Mouse (Mus musculus): Measurements from ENCODE around the gene Zfp354b. TPM values are rescaled to one million over a fixed set of nuclear protein-coding genes. Genes with fewer than 3 reads are reported as not detected.

The Zfp354b gene
- polyA plus RNA-seq, 1 experiment from 2014 or later, result 4.4 TPM

- H3K4me3 ChIP-seq (replicated peaks; ENCODE audit: low read length), result no peak overlapping the region
- no peak overlapping the region for H3K27ac ChIP-seq (ENCODE audit: low read length)
- H3K36me3 ChIP-seq (ENCODE audit: control insufficient read depth, insufficient read depth), result no peaks in the 10 kb centered on the region
- no peaks in the 10 kb centered on the region for H3K4me1 ChIP-seq (replicated peaks; ENCODE audit: control insufficient read depth, insufficient read depth, low read length)
- ATAC-seq, result no peak
- no peaks in the 10 kb centered on the region for H3K27me3 ChIP-seq (replicated peaks; ENCODE audit: control insufficient read depth, insufficient read depth, low read length)
- WGBS, result 56% methylated on average over 2 of the region's 2 CpGs
- H3K4me2 ChIP-seq (ENCODE audit: low read length), result no peak overlapping the region
- H3K9ac ChIP-seq (replicated peaks; ENCODE audit: low read depth, low read length), result no peak overlapping the region
- H3K9me3 ChIP-seq (ENCODE audit: control insufficient read depth, low read length), result peaks cover 18% of the 10 kb centered on the region
Observed at GRCm38 (mm10) chr11:50892441-50892840, 39.0 kb downstream of the Zfp354b start.

GRCm38 (mm10) chr11:50887390-50888128 lies 43.9 kb downstream of the Zfp354b start, which contains the start of gene Zfp454:
Zfp454 (minus strand) TSS chr11:50887651.
- ATAC-seq, result peak; percentile 97
- peak within 1 kb of the TSS; percentile 75 for H3K27ac ChIP-seq (ENCODE audit: low read length)
- WGBS, result 6% methylated on average over 26 of the region's 26 CpGs
- H3K4me1 ChIP-seq (replicated peaks; ENCODE audit: control insufficient read depth, insufficient read depth, low read length), result peaks cover 11% of the 10 kb centered on the region
- H3K9ac ChIP-seq (replicated peaks; ENCODE audit: low read depth, low read length), result peak within 1 kb of the TSS; percentile 55
- H3K36me3 ChIP-seq (ENCODE audit: control insufficient read depth, insufficient read depth), result peaks cover 3% of the 10 kb centered on the region; the same call in 1 of the 2 replicates
- H3K4me3 ChIP-seq (replicated peaks; ENCODE audit: low read length), result peak within 1 kb of the TSS; percentile 51
- H3K27me3 ChIP-seq (replicated peaks; ENCODE audit: control insufficient read depth, insufficient read depth, low read length), result no peaks in the 10 kb centered on the region
- H3K4me2 ChIP-seq (ENCODE audit: low read length), result peak within 1 kb of the TSS; percentile 80
- no peaks in the 10 kb centered on the region for H3K9me3 ChIP-seq (ENCODE audit: control insufficient read depth, low read length)

GRCm38 (mm10) chr11:50886933-50887293 lies 44.5 kb downstream of the Zfp354b start:
- Histone ChIP-seq H3K27ac (ENCODE audit: low read length) (peak overlapping the region; percentile 75), H3K9me3 (ENCODE audit: control insufficient read depth, low read length) (no peaks in the 10 kb centered on the region), H3K4me1 (replicated peaks; ENCODE audit: control insufficient read depth, insufficient read depth, low read length) (peaks cover 11% of the 10 kb centered on the region), H3K4me2 (ENCODE audit: low read length) (peak overlapping the region; percentile 80), H3K36me3 (ENCODE audit: control insufficient read depth, insufficient read depth) (peaks cover 3% of the 10 kb centered on the region; the same call in 1 of the 2 replicates), H3K9ac (replicated peaks; ENCODE audit: low read depth, low read length) (peak overlapping the region; percentile 55), H3K4me3 (replicated peaks; ENCODE audit: low read length) (peak overlapping the region; percentile 51), H3K27me3 (replicated peaks; ENCODE audit: control insufficient read depth, insufficient read depth, low read length) (no peaks in the 10 kb centered on the region)
- peak; percentile 24 for ATAC-seq
- 10% methylated on average over 10 of the region's 10 CpGs for WGBS

GRCm38 (mm10) chr11:50886231-50886932 lies 45.1 kb downstream of the Zfp354b start:
- peak overlapping the region; percentile 80 for H3K4me2 ChIP-seq (ENCODE audit: low read length)

GRCm38 (mm10) chr11:50883756-50884155 lies 47.7 kb downstream of the Zfp354b start:
- Histone ChIP-seq H3K4me2 (ENCODE audit: low read length) (no peak overlapping the region), H3K9me3 (ENCODE audit: control insufficient read depth, low read length) (no peaks in the 10 kb centered on the region), H3K4me3 (replicated peaks; ENCODE audit: low read length) (no peak overlapping the region), H3K27ac (ENCODE audit: low read length) (no peak overlapping the region), H3K4me1 (replicated peaks; ENCODE audit: control insufficient read depth, insufficient read depth, low read length) (peaks cover 11% of the 10 kb centered on the region), H3K9ac (replicated peaks; ENCODE audit: low read depth, low read length) (no peak overlapping the region), H3K36me3 (ENCODE audit: control insufficient read depth, insufficient read depth) (peaks cover 16% of the 10 kb centered on the region), H3K27me3 (replicated peaks; ENCODE audit: control insufficient read depth, insufficient read depth, low read length) (no peaks in the 10 kb centered on the region)
- WGBS, result 83% methylated on average over 3 of the region's 3 CpGs
- ATAC-seq, result no peak

More at GRCm38 (mm10) chr11:50886231-50886932, 45.1 kb downstream of the Zfp354b start:
- Histone ChIP-seq H3K9ac (replicated peaks; ENCODE audit: low read depth, low read length) (peak overlapping the region; percentile 55), H3K4me3 (replicated peaks; ENCODE audit: low read length) (peak overlapping the region; percentile 51), H3K36me3 (ENCODE audit: control insufficient read depth, insufficient read depth) (peaks cover 3% of the 10 kb centered on the region; the same call in 1 of the 2 replicates), H3K27ac (ENCODE audit: low read length) (no peak overlapping the region), H3K9me3 (ENCODE audit: control insufficient read depth, low read length) (no peaks in the 10 kb centered on the region), H3K4me1 (replicated peaks; ENCODE audit: control insufficient read depth, insufficient read depth, low read length) (peaks cover 11% of the 10 kb centered on the region), H3K27me3 (replicated peaks; ENCODE audit: control insufficient read depth, insufficient read depth, low read length) (no peaks in the 10 kb centered on the region)
- no peak for ATAC-seq
- WGBS, result 49% methylated on average over 7 of the region's 8 CpGs

- no peak overlapping the region for H3K4me3 ChIP-seq (replicated peaks; ENCODE audit: low read length)
- H3K36me3 ChIP-seq (ENCODE audit: control insufficient read depth, insufficient read depth), result peaks cover 47% of the 10 kb centered on the region
- no peaks in the 10 kb centered on the region for H3K27me3 ChIP-seq (replicated peaks; ENCODE audit: control insufficient read depth, insufficient read depth, low read length)
- ATAC-seq, result no peak
- peaks cover 9% of the 10 kb centered on the region for H3K9me3 ChIP-seq (ENCODE audit: control insufficient read depth, low read length)
- no peak overlapping the region for H3K9ac ChIP-seq (replicated peaks; ENCODE audit: low read depth, low read length)
- H3K4me2 ChIP-seq (ENCODE audit: low read length), result no peak overlapping the region
- no peak overlapping the region for H3K27ac ChIP-seq (ENCODE audit: low read length)
- H3K4me1 ChIP-seq (replicated peaks; ENCODE audit: control insufficient read depth, insufficient read depth, low read length), result no peaks in the 10 kb centered on the region
- WGBS, result 96% methylated on average over 3 of the region's 3 CpGs
Observed at GRCm38 (mm10) chr11:50878641-50879040, 52.8 kb downstream of the Zfp354b start.

Other genes starting within 250 kb of the Zfp354b start
- 69.8 and 76.5 TPM in 2 replicates for gene Zfp354c, start 103.9 kb downstream of the Zfp354b start, polyA plus RNA-seq (2015; fragmentation: Nextera tagmentation; extraction: Ambion mirVana)
- 1.9 and 2.4 TPM in 2 replicates for gene Zfp879, start 90.1 kb downstream of the Zfp354b start, polyA plus RNA-seq (2015; fragmentation: Nextera tagmentation; extraction: Ambion mirVana)
- gene Grm6, start 80.9 kb downstream of the Zfp354b start, polyA plus RNA-seq (2015; fragmentation: Nextera tagmentation; extraction: Ambion mirVana), result not detected in 2 replicates
- 17.4 and 18.8 TPM in 2 replicates for gene Zfp454, start 44.0 kb downstream of the Zfp354b start, polyA plus RNA-seq (2015; fragmentation: Nextera tagmentation; extraction: Ambion mirVana)
- gene Zfp2, start 15.5 kb downstream of the Zfp354b start, polyA plus RNA-seq (2015; fragmentation: Nextera tagmentation; extraction: Ambion mirVana), result 54.2 and 54.9 TPM in 2 replicates
- not detected in 2 replicates for gene 4933414I15Rik, start 12.1 kb upstream of the Zfp354b start, polyA plus RNA-seq (2015; fragmentation: Nextera tagmentation; extraction: Ambion mirVana)
- gene Prop1, start 22.1 kb upstream of the Zfp354b start, polyA plus RNA-seq (2015; fragmentation: Nextera tagmentation; extraction: Ambion mirVana), result not detected in 2 replicates
- not detected in 2 replicates for gene Olfr1378, start 34.9 kb upstream of the Zfp354b start, polyA plus RNA-seq (2015; fragmentation: Nextera tagmentation; extraction: Ambion mirVana)
- not detected in 2 replicates for gene Olfr1377, start 50.3 kb upstream of the Zfp354b start, polyA plus RNA-seq (2015; fragmentation: Nextera tagmentation; extraction: Ambion mirVana)
- not detected in 2 replicates for gene Olfr51, start 72.0 kb upstream of the Zfp354b start, polyA plus RNA-seq (2015; fragmentation: Nextera tagmentation; extraction: Ambion mirVana)
- gene Olfr54, start 82.6 kb upstream of the Zfp354b start, polyA plus RNA-seq (2015; fragmentation: Nextera tagmentation; extraction: Ambion mirVana), result not detected in 2 replicates
- not detected in 2 replicates for gene Olfr1375, start 116.5 kb upstream of the Zfp354b start, polyA plus RNA-seq (2015; fragmentation: Nextera tagmentation; extraction: Ambion mirVana)
- 14.7 and 16.0 TPM in 2 replicates for gene Zfp354a, start 127.6 kb upstream of the Zfp354b start, polyA plus RNA-seq (2015; fragmentation: Nextera tagmentation; extraction: Ambion mirVana)

Measured in forebrain, embryonic 16.5 days (tissue).